Mouse (Mus musculus) lung, embryonic 15.5 days (tissue): Measurements from ENCODE around the gene As3mt. TPM values are rescaled to one million over a fixed set of nuclear protein-coding genes. Genes with fewer than 3 reads are reported as not detected.
"Not testable (repeated sequence)": the region's sequence is repeated elsewhere in the genome, so short reads cannot be mapped to it uniquely, and the experiment has no call there.

Source experiments
- ATAC-seq: fragments of 200-750 bp; cut with Nextera tagmentation; 2 replicates; pipeline ENCODE4 v1.8.0; 2017; ENCODE audit warnings: moderate number of reproducible peaks, borderline replicate concordance; ENCODE audit not compliant: low FRiP score, low TSS enrichment; ENCODE audit errors: extremely low read depth
- H3K27ac ChIP-seq: fragments of 300-500 bp; sonication (generic); 2 replicates; pipeline ENCODE4 v1.5.1; 2015; ENCODE audit warnings: moderate library complexity, mild to moderate bottlenecking, inconsistent platforms
- H3K27me3 ChIP-seq: fragments of 300-500 bp; sonication (generic); 2 replicates; pipeline ENCODE4 v1.6.1; 2015; ENCODE audit warnings: inconsistent platforms
- H3K36me3 ChIP-seq: fragments of 300-500 bp; sonication (generic); 2 replicates; pipeline ENCODE4 v1.6.1; 2015; ENCODE audit warnings: inconsistent platforms
- H3K4me1 ChIP-seq: fragments of 300-500 bp; sonication (generic); 2 replicates; pipeline ENCODE4 v1.6.1; 2015; ENCODE audit warnings: inconsistent platforms
- H3K4me2 ChIP-seq: fragments of 300-500 bp; sonication (generic); 2 replicates; pipeline ENCODE4 v1.6.1; 2015; ENCODE audit warnings: inconsistent platforms, mild to moderate bottlenecking, moderate library complexity
- H3K4me3 ChIP-seq: fragments of 300-500 bp; sonication (generic); 2 replicates; pipeline ENCODE4 v1.5.1; 2015; ENCODE audit warnings: mild to moderate bottlenecking, inconsistent platforms
- H3K9ac ChIP-seq: fragments of 300-500 bp; sonication (generic); 2 replicates; pipeline ENCODE4 v1.6.1; 2015; ENCODE audit warnings: inconsistent platforms
- H3K9me3 ChIP-seq: fragments of 300-500 bp; sonication (generic); 2 replicates; pipeline ENCODE4 v1.6.1; 2016; ENCODE audit warnings: inconsistent platforms
- WGBS: fragments of 180-500 bp; shearing (Covaris S2); methylation state at CpG from one replicate; pipeline ENCODE4 v1.1.7; 2015; 5-methylcytosine and 5-hydroxymethylcytosine counted together
- polyA plus RNA-seq: library from polyadenylated mRNA; unstranded; fragments of >200 nt; fragmentation: Nextera tagmentation; extraction: Ambion mirVana; gene quantifications from 2 replicates; pipeline ENCODE4 v1.2.1, GENCODE M21; 2015

The As3mt gene
- polyA plus RNA-seq, 1 experiment from 2014 or later = 30.4 TPM

DNA sequence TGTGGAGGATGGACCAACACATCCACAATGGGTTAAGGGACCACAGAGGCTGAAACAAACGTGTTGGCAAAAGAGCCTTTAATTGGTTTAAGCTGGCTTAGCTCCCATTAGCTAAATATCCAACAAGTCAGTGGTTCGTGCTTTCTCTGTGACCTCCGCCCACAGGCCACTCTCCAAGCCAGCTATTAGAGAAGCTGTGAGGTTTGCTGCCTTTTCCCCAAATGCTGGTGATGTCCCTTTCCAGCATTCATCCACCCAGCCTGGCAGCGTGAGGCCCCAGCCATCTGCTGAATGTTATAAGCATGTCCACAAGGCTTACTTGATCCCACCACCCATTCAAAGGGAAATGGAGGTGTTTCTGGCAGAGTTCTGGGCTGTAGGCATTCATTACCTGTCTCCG is 69.1 kb downstream of the As3mt start:
- no peak overlapping the region for H3K4me2 ChIP-seq
- no peaks in the 10 kb centered on the region for H3K36me3 ChIP-seq
- H3K9me3 ChIP-seq = no peaks in the 10 kb centered on the region
- no peak overlapping the region for H3K4me3 ChIP-seq
- H3K27me3 ChIP-seq = no peaks in the 10 kb centered on the region
- no peaks in the 10 kb centered on the region for H3K4me1 ChIP-seq
- no peak overlapping the region for H3K9ac ChIP-seq
- 58% methylated on average over 5 of the region's 5 CpGs for WGBS
- H3K27ac ChIP-seq = no peak overlapping the region
- no peak for ATAC-seq

GRCm38 (mm10) chr19:46776850-46777249 is 69.6 kb downstream of the As3mt start:
- ATAC-seq = no peak
- H3K4me2 ChIP-seq = no peak overlapping the region
- no peak overlapping the region for H3K9ac ChIP-seq
- H3K4me1 ChIP-seq = no peaks in the 10 kb centered on the region
- H3K9me3 ChIP-seq = no peaks in the 10 kb centered on the region
- WGBS = 76% methylated on average over 3 of the region's 3 CpGs
- no peak overlapping the region for H3K27ac ChIP-seq
- H3K27me3 ChIP-seq = no peaks in the 10 kb centered on the region
- no peaks in the 10 kb centered on the region for H3K36me3 ChIP-seq
- H3K4me3 ChIP-seq = no peak overlapping the region

GRCm38 (mm10) chr19:46777928-46778680 is 70.8 kb downstream of the As3mt start:
- Histone ChIP-seq H3K4me1 (no peaks in the 10 kb centered on the region), H3K9me3 (no peaks in the 10 kb centered on the region), H3K4me3 (no peak overlapping the region), H3K4me2 (no peak overlapping the region), H3K36me3 (no peaks in the 10 kb centered on the region), H3K9ac (no peak overlapping the region), H3K27ac (no peak overlapping the region), H3K27me3 (no peaks in the 10 kb centered on the region)
- 53% methylated on average over 12 of the region's 12 CpGs for WGBS
- no peak for ATAC-seq

DNA sequence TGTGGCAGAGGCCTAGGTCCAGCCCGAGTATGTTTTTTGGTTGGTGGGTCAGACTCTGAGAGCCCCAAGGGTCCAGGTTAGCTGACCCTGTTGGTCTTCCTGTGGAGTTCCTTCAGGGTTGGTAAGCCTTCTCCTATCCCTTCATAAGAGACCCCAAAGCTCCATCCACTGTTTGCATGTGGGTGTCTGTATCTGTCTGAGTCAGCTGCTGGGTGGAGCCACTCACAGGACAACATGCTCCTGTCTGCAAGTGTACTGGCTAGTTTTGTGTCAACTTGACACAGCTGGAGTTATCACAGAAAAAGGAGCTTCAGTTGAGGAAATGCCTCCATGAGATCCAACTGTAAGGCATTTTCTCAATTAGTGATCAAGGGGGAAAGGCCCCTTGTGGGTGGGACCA is 71.9 kb downstream of the As3mt start:
- not testable (repeated sequence) for H3K4me2 ChIP-seq, H3K4me3 ChIP-seq, H3K9me3 ChIP-seq, H3K27me3 ChIP-seq, H3K27ac ChIP-seq, H3K4me1 ChIP-seq, ATAC-seq, H3K36me3 ChIP-seq, H3K9ac ChIP-seq
- 93% methylated on average over 1 of the region's 1 CpGs for WGBS

GRCm38 (mm10) chr19:46784038-46784437 is 76.8 kb downstream of the As3mt start:
- Histone ChIP-seq H3K36me3 (no peaks in the 10 kb centered on the region), H3K4me1 (no peaks in the 10 kb centered on the region), H3K4me3 (no peak overlapping the region), H3K9ac (no peak overlapping the region), H3K27ac (no peak overlapping the region), H3K27me3 (no peaks in the 10 kb centered on the region), H3K4me2 (no peak overlapping the region), H3K9me3 (no peaks in the 10 kb centered on the region)
- 55% methylated on average over 5 of the region's 5 CpGs for WGBS
- no peak for ATAC-seq

GRCm38 (mm10) chr19:46784502-46784901 is 77.2 kb downstream of the As3mt start:
- Histone ChIP-seq H3K9ac (no peak overlapping the region), H3K4me3 (no peak overlapping the region), H3K4me2 (no peak overlapping the region), H3K27ac (no peak overlapping the region), H3K9me3 (no peaks in the 10 kb centered on the region), H3K4me1 (no peaks in the 10 kb centered on the region), H3K27me3 (no peaks in the 10 kb centered on the region), H3K36me3 (no peaks in the 10 kb centered on the region)
- WGBS = 71% methylated on average over 6 of the region's 6 CpGs
- ATAC-seq = no peak

- Histone ChIP-seq H3K4me1 (no peaks in the 10 kb centered on the region), H3K9ac (no peak overlapping the region), H3K36me3 (no peaks in the 10 kb centered on the region), H3K4me2 (no peak overlapping the region), H3K27ac (no peak overlapping the region), H3K9me3 (no peaks in the 10 kb centered on the region), H3K27me3 (no peaks in the 10 kb centered on the region), H3K4me3 (no peak overlapping the region)
- WGBS = 86% methylated on average over 4 of the region's 4 CpGs
- no peak for ATAC-seq
Measured at GRCm38 (mm10) chr19:46785633-46786032, 78.4 kb downstream of the As3mt start.

DNA sequence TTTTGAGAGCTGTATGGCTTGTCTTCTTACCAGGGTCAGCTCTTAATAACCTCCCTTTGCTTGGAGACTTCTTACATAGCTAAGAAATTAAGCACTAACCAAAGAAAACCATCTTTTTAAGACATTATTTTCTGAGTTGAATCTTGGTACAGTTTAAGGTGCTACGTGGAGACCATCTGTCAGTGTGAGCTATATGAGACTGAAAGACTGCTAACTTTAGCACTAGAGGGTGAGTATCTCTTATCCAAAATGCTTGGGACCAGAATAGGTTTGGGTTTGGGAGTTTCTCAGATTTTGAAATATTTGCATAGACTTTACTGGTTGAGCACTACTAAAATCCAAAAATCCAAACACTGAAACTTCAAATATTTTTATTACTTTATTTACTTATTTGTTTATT is 82.5 kb downstream of the As3mt start:
- Histone ChIP-seq H3K4me1 (peaks cover 9% of the 10 kb centered on the region), H3K4me2 (no peak overlapping the region), H3K4me3 (no peak overlapping the region), H3K9ac (no peak overlapping the region), H3K27me3 (no peaks in the 10 kb centered on the region), H3K9me3 (no peaks in the 10 kb centered on the region), H3K36me3 (no peaks in the 10 kb centered on the region), H3K27ac (no peak overlapping the region)
- no peak for ATAC-seq
- 85% methylated on average over 1 of the region's 1 CpGs for WGBS

Other genes starting within 250 kb of the As3mt start
- 22.2 and 27.8 TPM in 2 replicates for gene Trim8, start 205.8 kb upstream of the As3mt start, polyA plus RNA-seq
- 115 and 119 TPM in 2 replicates for gene Arl3, start 134.3 kb upstream of the As3mt start, polyA plus RNA-seq
- 27.9 and 28.3 TPM in 2 replicates for gene Sfxn2, start 134.1 kb upstream of the As3mt start, polyA plus RNA-seq
- gene Wbp1l, start 108.4 kb upstream of the As3mt start, polyA plus RNA-seq = 44.0 and 48.0 TPM in 2 replicates
- gene Cyp17a1, start 34.3 kb upstream of the As3mt start, polyA plus RNA-seq = 0.10 TPM in 1 of 2 replicates, not detected in the other
- 15.5 and 16.2 TPM in 2 replicates for gene Borcs7, start 17.6 kb upstream of the As3mt start, polyA plus RNA-seq
- gene Cnnm2, start 54.1 kb downstream of the As3mt start, polyA plus RNA-seq = 3.3 and 3.5 TPM in 2 replicates